Mouse (Mus musculus) neural tube, embryonic 10.5 days (tissue): Measurements from ENCODE around the gene Gm42791.
A peak's percentile ranks its signal among the peaks of the same experiment; 100 is the strongest.

Source experiments
- DNase-seq: peaks from one replicate; pipeline ENCODE4 v3.0.0-alpha.2; 2017; ENCODE audit warnings: low spot score; ENCODE audit errors: extremely low spot score

The Gm42791 gene

DNA sequence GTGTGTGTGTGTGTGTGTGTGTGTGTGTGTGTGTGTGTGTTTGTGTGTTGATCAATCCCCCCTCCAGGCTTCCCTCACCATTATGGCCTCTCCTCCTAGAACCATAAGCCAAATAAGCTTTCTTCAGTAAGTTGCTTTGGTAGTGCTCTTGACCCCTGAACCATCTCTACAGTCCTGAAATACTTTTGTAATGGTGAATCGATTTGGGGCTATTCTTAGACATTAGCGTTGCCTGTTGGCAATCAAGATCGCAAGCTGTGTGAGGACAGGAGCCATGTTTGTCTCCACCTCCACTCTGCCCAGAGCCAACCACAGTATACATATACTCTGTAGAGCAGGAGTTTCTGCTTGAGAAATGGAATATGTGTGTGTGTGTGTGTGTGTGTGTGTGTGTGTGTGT lies 14.2 kb upstream of the Gm42791 start:
- no peak for DNase-seq

DNA sequence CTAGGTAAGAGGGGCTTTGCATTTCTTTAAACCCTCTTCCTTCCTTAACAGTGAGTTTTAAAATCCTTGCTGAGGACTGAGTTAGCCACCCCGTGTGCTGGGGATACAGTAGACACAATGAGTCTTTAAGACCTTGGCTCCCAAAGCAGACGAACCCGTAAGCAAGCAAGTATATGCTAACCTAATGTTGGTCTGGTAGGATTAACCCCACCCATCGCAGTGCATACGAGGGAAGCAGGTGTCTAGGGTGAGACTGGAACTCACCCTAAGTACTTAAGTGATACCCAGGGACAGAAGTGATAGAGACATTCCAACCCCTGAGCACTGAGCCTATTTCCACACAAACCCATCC lies 12.3 kb upstream of the Gm42791 start:
- DNase-seq = no peak

DNA sequence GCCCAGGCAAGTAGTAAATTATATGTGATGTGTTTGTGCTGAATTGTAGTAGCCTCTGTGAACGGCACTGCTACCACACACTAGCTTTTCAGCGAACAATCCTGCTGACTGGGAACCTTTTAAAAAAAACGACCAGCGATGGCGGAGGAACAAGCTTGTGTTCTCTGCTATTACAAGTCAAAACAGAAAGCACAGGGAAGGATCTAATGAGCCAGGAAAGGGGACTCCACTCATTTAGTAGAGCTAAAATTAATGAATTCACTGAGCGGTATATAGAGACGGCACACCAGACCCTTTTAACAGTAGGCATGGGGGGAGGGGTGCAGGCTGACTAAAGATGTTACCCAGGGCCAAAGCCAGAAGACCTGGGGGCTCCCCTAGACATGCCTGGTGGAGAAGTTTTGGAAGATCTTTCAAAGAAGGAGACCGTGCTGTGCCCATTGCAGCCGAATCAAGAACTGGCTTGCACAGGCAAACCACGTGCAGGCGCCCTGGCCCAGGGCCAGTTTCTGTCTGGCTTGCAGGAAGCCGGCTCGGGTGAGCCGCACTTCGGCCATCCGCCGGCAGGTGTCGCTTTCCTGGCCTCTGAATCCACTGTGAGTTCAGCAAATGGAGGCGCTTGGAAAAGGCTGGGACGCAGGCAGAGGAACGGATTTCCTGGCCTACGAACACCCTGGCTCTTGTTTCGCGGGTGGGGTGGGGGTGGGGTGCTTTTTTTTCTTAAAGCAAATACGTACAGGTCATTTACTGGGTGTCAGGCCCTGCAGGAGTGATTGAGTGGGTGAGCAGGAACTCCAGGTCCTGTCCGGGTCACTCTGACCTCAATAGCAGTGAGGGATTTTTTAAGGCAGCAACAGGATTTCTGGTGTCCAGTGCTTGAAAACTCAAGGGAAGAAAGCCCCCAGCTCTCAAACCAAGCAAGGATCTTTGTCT lies 11.7 kb upstream of the Gm42791 start:
- peak; percentile 100 for DNase-seq

- no peak for DNase-seq
Measured at GRCm38 (mm10) chr5:149005701-149006361, 10.9 kb upstream of the Gm42791 start.

DNA sequence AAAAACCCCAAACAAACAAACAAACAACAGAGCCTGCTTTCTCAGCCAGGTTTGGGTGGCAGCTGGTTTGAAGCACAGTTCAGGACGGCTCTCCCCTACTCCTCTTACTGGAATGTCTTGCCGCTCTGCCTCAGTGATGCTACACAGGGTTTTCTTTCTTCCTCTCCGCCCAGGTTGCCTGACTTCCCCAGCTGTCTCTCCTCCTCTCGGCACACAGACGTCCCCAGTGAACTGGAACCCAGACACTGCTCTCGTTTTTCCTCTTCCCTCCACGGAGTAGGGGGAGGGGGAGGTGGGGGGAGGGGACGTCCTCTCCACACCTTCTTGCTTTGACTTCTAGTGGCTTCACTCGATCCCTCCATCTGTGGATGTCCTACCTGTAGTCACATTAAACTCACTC lies 10.1 kb upstream of the Gm42791 start:
- no peak for DNase-seq

DNA sequence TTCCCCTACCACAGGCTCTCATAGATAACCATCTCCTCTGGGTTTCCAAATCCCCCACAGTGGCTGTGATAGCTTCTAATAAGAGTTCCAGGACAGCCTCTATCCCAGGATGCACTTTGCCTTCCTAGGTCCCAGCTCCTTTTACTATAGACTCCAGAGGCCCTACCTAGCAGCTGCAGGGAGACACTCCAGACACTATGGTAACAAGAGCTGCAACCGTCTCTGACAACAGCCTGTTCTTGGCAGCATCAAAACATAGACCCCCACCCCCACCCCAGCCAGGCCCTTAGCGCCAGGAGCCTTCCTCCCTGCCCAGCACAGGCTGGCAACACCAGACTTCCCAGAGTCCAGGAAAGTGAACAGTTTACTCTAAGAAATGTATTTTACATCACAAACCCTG lies 8.2 kb upstream of the Gm42791 start:
- DNase-seq = no peak

GRCm38 (mm10) chr5:149002803-149003115 lies 7.8 kb upstream of the Gm42791 start:
- DNase-seq = no peak

DNA sequence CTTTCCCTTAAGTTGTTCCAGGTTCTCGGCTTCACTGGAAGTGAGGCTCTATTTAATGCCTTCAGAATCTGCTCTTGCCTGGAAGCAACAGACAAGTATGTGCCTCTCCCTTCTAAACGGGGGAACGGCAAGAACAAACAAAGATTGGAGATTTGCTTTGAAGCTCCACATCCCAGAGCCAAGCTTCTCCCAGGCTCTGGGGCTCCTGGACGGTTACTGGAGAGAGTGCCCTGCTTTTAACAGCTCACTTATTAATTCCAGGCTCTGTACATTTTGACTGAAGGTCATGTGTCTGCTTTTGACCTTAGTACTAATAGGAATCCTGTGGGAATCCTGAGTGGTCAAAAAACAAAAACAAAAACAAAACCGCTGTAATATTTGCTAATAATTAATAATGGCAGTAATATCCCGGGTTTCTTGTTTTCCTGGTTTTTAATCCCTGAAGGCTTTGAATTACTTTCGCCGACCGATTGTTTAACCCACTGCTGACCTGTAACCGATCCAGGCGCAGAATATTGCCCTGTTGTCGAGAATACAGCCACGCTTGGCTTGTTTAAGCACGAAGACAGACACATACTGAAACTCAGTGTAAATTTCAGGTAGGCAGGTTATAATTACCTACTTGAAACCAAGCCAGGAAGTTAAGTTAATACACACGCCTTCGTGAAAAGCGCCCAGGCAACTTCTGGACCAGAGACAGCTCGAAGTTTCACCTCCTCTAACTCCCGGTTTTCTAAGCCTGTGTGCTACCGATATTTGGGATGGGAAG lies 7.3 kb upstream of the Gm42791 start:
- DNase-seq = no peak

DNA sequence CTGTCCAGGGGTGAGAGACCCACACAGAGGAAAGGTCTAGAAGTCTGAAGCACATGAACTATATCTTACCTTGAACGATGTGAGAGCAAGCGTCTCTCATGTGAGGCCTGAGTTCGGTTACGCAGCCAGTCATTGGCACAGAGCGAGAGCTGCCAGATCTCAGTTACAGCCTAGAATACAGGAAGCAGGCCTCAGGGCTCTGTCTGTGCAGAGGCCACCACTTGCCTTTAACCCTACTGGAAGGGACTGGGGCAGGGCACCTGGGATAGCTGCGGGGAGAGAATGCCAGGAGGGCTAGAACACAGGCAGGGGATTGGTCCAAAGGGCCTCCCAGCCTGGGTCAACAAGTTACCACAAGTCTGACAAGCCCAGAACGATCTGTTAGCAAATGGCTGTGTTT lies 4.9 kb upstream of the Gm42791 start:
- DNase-seq = no peak

DNA sequence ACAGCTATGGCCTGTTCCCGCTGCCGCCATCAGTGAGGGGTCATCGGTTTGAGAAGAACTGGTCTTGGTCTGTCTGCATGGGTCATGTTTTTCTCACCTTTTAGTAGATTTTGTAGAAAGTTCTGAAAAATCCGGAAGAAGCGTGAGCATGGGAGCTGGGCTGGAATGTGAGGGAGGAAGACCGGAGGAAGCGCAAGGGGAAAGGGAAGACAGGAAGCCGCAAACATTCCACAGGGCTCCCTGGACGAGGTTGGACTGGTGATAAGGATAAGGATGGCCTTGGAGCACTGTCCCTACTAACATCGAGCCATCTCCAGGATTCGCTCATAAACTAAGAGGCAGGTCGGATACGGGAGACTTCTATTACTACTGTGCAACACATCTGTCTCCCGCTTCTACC lies 3.6 kb upstream of the Gm42791 start:
- DNase-seq = no peak

GRCm38 (mm10) chr5:148996709-148997037 lies 1.7 kb upstream of the Gm42791 start:
- DNase-seq = no peak

DNA sequence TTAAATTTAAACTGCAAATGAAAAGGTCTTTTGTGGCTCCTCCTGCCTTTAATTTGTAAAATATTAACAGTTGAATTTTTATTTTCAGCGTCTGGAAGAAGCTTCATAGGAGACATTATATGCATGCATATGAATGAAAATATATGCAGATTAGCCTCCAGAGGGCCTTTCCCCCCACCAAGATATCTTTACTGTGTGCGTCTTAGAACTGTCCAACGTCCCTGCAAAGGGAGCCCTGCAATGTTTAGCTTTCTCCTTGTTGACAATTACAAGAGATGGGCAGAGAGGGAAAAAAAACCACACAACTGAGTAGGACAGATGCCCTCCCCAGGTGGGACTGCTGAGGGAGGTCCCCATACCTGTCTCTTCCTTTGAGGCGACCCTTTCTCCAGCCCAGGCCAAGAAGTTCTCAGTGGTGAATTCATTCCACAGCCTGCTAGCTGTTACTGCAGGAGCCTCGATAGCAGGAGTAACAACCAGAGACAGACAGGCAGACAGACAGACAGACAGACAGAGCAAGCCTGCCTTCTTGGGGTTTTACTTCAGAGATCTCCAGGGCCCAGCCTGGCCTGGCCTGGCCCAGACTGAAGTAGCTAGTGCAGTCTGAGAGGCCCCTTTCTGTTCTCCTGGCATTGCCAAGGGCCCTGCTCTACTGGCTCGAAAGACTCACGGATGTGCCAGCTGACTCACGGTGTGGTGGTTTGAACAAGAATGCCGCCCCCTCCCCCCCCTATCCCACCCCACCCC lies 1.2 kb upstream of the Gm42791 start:
- no peak for DNase-seq

- DNase-seq = no peak
Measured at GRCm38 (mm10) chr5:148994311-148994705, 639 bp downstream of the Gm42791 start.

DNA sequence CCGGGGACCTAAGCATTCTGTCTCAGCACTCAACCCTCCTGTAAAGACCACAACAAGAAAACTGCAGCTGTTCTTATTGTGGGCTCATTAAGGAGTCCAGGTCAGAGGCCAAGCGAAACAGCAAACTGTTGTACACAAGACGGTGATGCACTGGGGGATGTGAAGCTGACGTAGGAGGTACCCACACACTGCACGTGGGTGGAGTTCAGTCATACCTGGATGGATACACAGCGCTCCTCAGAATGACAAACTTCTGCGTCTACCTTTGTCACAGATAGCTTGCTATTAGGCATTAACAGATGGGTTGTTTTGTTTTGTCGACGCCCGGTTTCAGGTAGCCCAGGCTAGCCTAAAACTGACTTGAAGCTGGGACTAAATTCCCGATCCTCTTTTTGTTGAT lies 2.3 kb downstream of the Gm42791 start:
- DNase-seq = no peak

- no peak for DNase-seq
Measured at GRCm38 (mm10) chr5:148990891-148991311, 4.0 kb downstream of the Gm42791 start.

DNA sequence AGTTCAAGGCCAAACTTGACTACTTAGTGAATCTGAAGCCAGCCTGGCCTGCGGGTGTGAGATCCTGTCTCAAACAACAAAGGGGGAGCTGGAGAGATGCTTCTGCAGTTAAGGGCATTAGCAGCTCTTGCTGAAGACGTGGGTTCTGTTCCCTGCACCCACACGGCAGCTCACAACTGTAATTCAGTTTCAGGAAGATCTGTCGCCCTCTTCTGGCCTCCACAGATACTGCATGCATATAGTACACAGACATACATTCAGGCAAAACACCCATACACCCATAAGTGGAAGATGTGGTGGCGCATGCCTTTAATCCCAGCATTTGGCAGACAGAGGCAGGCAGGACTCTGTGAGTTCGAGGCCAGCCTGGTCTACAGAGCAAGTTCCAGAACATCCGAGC lies 5.5 kb downstream of the Gm42791 start:
- no peak for DNase-seq

DNA sequence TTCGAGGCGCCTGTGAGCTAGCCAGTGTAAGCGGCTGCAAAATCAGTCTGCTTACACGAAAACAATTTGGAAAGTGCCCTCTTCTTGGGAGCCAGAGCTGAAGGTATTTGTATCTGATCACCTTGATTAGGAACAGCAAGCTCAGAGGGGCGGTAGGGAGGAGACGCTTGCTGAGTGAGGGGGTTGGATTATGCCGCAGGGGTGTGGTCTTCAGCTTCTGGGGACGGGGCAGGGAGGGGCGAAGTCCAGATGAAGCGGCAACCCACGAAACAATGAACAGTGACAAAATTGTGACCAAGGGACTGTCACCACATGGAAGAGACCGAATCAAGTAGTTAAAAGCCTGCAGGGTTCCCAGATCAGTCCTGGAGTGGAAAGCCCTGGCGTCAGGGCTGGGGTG lies 10.0 kb downstream of the Gm42791 start:
- DNase-seq = no peak

- no peak for DNase-seq
Measured at GRCm38 (mm10) chr5:148983696-148984095, 11.3 kb downstream of the Gm42791 start.

DNA sequence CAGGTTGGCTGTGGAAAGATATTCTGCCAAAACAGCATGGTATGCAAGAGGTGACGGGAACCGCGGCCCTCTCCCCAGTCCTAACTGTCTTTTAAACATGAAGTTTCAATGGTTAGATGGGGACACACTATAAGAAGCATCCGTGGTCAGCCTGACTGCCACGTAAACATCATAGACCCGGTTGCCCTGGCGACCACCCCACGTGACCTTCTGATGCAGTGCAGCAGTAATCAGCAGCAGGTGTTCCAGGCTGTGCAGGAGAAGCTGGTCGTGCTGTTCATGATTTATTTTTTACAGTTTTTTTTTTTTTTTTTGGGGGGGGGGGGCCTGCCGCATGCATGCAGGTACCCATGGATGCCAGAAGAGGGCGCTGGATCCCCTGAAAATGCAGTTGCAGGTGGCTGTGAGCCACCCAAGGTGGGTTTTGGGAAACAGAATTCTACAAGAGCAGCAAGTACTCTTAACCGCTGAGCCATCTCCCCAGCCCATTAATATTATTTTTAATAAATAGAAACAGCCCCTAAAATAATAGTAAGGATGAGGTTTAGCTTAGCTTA lies 11.8 kb downstream of the Gm42791 start:
- no peak for DNase-seq

DNA sequence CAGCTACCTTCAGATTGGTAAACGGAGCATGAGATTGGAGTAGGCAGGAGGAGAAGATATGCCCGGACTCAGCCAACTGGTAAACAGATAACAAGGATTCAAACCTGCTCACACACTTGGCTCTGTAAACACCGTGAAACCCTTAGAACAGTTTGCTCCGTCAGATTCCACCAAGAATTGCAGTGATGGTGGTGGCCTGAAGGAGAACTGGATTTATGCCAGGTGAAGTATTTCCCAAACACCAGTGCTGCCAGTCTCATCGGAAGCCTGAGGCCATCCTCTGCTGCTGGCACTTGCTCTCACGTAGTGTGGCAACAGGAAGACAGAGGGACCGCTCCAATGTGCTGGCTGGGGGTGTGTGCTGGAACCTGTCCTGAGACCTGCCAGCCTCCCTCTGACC lies 12.6 kb downstream of the Gm42791 start:
- no peak for DNase-seq

DNA sequence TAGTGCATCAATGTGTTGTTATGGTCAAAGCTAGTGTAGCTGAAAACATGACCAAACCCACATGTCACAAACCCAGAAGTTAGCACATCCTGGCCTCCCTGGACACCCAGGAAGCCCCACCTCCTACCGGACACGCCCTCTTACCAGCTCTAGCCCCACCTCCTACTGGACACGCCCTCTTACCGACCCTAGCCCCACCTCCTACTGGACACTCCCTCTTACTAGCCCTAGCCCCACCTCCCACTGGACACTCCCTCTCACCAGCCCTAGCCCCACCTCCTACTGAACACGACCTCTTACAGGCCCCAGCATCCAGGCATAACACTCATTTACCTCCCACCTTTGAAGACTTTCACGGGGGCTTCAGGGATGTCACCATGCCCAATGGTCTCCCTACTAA lies 14.3 kb downstream of the Gm42791 start:
- no peak for DNase-seq
